Mouse (Mus musculus): ENCODE results near the gene Gpr158. TPM values are rescaled to one million over a fixed set of nuclear protein-coding genes. Genes with fewer than 3 reads are reported as not detected.
A peak's percentile ranks its signal among the peaks of the same experiment; 100 is the strongest.
"Not testable (repeated sequence)": the region's sequence is repeated elsewhere in the genome, so short reads cannot be mapped to it uniquely, and the experiment has no call there.

Gene Gpr158
- polyA plus RNA-seq, 1 experiment from 2014 or later, result 3.6 TPM

DNA sequence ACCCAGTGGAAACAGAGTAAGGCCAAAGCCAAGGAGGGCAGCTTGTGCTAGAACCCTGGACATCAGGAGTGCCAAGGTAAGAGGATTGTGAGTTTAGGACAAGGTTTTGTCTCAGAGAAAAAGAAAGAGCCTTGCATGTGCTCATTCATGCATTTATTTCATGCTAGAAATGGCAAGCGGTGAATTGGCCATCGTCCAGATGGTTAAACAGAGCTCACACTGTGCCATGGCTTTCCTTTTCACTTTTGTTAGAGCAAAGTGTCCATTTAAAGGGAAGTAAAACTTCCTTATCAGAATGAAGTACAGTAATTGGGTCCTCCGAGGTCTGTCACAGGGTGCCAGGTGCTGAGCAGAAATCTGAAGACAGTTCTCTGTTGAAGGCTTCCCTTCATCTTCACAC lies 38.3 kb downstream of the Gpr158 start:
- Histone ChIP-seq H3K4me2 (ENCODE audit: low read length) (no peak overlapping the region), H3K27ac (ENCODE audit: low read depth, low read length) (no peak overlapping the region), H3K27me3 (replicated peaks; ENCODE audit: control insufficient read depth, insufficient read depth, low read length) (no peaks in the 10 kb centered on the region), H3K4me3 (ENCODE audit: low read length) (no peak overlapping the region), H3K4me1 (ENCODE audit: control insufficient read depth, insufficient read depth, low read depth, low read length) (no peaks in the 10 kb centered on the region), H3K36me3 (ENCODE audit: control insufficient read depth, insufficient read depth, low read length) (no peaks in the 10 kb centered on the region), H3K9me3 (ENCODE audit: control insufficient read depth, low read length) (no peaks in the 10 kb centered on the region), H3K9ac (ENCODE audit: low read depth, low read length) (no peak overlapping the region)
- no peak for ATAC-seq
- 44% methylated on average over 3 of the region's 3 CpGs for WGBS

DNA sequence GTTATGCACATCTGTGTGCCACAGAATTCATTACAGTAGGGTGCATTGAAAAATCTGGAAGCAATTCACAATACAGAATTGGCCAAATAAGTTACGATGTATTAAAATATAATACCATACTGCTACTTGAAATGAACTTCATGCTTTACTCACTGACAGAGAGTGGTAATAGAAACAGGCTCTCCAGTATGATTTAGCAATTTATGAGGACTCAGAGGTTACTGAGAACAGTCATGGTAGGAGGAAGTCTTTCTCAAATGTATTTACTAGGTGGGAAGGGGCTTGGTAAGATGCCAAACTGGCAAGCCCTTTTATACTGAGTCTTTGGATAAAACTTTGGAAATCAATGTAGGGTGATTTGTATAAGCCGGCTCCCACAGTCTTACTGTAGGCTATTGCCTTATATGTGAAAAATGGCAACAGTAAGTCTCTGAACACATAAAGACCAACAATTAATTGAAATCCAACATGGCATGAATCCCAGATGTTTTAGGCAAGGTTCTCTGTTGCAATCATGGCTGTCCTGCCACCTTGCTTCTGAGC lies 40.2 kb downstream of the Gpr158 start:
- no peaks in the 10 kb centered on the region for H3K36me3 ChIP-seq (ENCODE audit: control insufficient read depth, insufficient read depth, low read length)
- H3K4me3 ChIP-seq (ENCODE audit: low read length), result no peak overlapping the region
- no peak overlapping the region for H3K4me2 ChIP-seq (ENCODE audit: low read length)
- ATAC-seq, result no peak
- H3K27me3 ChIP-seq (replicated peaks; ENCODE audit: control insufficient read depth, insufficient read depth, low read length), result no peaks in the 10 kb centered on the region
- H3K9me3 ChIP-seq (ENCODE audit: control insufficient read depth, low read length), result no peaks in the 10 kb centered on the region
- WGBS, result 78% methylated on average over 2 of the region's 2 CpGs
- H3K4me1 ChIP-seq (ENCODE audit: control insufficient read depth, insufficient read depth, low read depth, low read length), result no peaks in the 10 kb centered on the region
- no peak overlapping the region for H3K27ac ChIP-seq (ENCODE audit: low read depth, low read length)
- H3K9ac ChIP-seq (ENCODE audit: low read depth, low read length), result no peak overlapping the region

DNA sequence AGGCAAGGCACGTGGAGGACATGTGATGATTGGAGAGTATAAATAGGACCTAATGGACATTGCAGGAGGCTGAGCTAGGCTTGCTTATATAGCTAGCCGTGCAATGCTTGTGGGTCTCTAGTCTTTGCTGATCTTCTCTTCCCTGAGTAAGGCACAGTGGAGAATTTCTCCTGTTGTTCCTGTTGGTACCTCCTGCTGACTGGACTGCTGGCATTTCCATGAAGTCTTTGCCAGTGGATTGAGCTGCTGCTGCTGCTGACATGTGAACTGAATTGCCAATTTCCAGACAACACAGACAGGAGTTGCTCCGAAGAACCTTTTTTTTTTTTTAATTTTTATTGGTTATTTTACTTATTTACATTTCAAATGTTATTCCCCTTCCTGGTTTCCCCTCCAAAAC lies 41.5 kb downstream of the Gpr158 start:
- WGBS, result 76% methylated on average over 3 of the region's 3 CpGs
- ATAC-seq, result no peak

DNA sequence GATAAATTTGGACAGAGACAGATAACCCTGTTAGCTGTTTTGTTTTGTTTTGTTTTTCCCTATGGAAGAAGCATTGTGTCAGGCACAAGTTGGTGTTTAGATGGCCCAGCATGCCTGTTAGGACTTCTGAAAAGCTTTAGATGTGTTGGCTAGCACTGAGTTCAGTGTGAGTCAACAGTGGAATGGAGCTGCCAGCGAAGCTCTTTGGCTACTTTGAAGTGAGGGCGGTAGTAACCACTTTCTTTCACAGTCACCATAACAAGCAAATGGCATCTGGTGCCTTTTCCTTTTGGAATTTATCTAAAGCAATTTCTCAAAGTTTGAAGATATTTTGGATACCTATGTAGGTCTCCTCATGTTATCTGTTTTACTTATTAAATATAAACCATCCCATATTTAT lies 62.9 kb downstream of the Gpr158 start:
- H3K9me3 ChIP-seq (ENCODE audit: control insufficient read depth, low read length), result no peaks in the 10 kb centered on the region
- no peaks in the 10 kb centered on the region for H3K4me1 ChIP-seq (ENCODE audit: control insufficient read depth, insufficient read depth, low read depth, low read length)
- no peak overlapping the region for H3K4me2 ChIP-seq (ENCODE audit: low read length)
- H3K9ac ChIP-seq (ENCODE audit: low read depth, low read length), result no peak overlapping the region
- no peaks in the 10 kb centered on the region for H3K27me3 ChIP-seq (replicated peaks; ENCODE audit: control insufficient read depth, insufficient read depth, low read length)
- 80% methylated on average over 2 of the region's 2 CpGs for WGBS
- no peak for ATAC-seq
- H3K27ac ChIP-seq (ENCODE audit: low read depth, low read length), result no peak overlapping the region
- H3K4me3 ChIP-seq (ENCODE audit: low read length), result no peak overlapping the region
- H3K36me3 ChIP-seq (ENCODE audit: control insufficient read depth, insufficient read depth, low read length), result no peaks in the 10 kb centered on the region

More for the DNA sequence above, 41.5 kb downstream of the Gpr158 start:
- Histone ChIP-seq H3K4me2 (ENCODE audit: low read length) (no peak overlapping the region), H3K9ac (ENCODE audit: low read depth, low read length) (no peak overlapping the region), H3K9me3 (ENCODE audit: control insufficient read depth, low read length) (no peaks in the 10 kb centered on the region), H3K4me3 (ENCODE audit: low read length) (no peak overlapping the region), H3K27ac (ENCODE audit: low read depth, low read length) (no peak overlapping the region), H3K27me3 (replicated peaks; ENCODE audit: control insufficient read depth, insufficient read depth, low read length) (no peaks in the 10 kb centered on the region), H3K4me1 (ENCODE audit: control insufficient read depth, insufficient read depth, low read depth, low read length) (no peaks in the 10 kb centered on the region), H3K36me3 (ENCODE audit: control insufficient read depth, insufficient read depth, low read length) (no peaks in the 10 kb centered on the region)

DNA sequence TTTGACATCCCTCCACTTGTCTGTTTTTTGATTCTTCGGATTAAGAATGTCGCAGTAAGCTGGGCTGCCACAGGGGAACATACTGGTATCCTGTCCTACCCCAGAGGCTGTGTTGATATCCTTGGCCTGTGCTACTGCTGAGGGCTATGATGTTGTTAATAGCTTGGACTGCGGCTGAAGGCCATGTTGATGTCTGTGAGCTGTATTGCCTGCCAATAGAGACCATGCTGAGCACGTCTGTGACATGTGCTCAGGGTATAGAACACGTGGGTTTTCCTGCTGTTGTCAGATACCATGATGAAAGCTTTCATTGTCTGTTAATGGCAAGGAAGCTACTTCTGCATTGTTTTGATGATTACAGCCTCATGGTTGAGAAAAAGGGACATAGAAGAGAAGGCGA lies 63.8 kb downstream of the Gpr158 start:
- no peak for ATAC-seq
- Histone ChIP-seq H3K4me1 (ENCODE audit: control insufficient read depth, insufficient read depth, low read depth, low read length) (no peaks in the 10 kb centered on the region), H3K9me3 (ENCODE audit: control insufficient read depth, low read length) (no peaks in the 10 kb centered on the region), H3K4me2 (ENCODE audit: low read length) (no peak overlapping the region), H3K4me3 (ENCODE audit: low read length) (no peak overlapping the region), H3K27ac (ENCODE audit: low read depth, low read length) (no peak overlapping the region), H3K36me3 (ENCODE audit: control insufficient read depth, insufficient read depth, low read length) (no peaks in the 10 kb centered on the region), H3K9ac (ENCODE audit: low read depth, low read length) (no peak overlapping the region), H3K27me3 (replicated peaks; ENCODE audit: control insufficient read depth, insufficient read depth, low read length) (no peaks in the 10 kb centered on the region)
- 60% methylated on average over 6 of the region's 6 CpGs for WGBS

DNA sequence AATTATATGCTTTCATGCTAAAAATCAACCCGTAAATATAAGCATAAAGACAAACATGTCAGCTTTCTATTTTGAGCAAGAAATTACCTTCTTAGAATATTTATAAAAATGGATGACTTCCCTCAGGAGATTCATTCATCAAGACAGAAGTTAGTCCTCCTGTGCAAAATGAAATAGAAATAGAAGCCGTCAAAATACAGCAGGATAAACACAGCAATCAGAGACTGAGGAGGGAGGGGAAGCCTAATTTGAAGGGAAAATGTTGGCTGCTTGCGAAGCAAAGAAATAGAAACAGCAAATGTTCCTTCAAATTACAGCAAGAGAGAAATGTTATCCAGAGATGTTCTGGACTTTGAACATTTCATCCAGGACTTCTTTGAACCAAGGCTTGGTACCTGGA lies 72.3 kb downstream of the Gpr158 start:
- Histone ChIP-seq H3K9me3 (ENCODE audit: control insufficient read depth, low read length) (no peaks in the 10 kb centered on the region), H3K27me3 (replicated peaks; ENCODE audit: control insufficient read depth, insufficient read depth, low read length) (no peaks in the 10 kb centered on the region), H3K36me3 (ENCODE audit: control insufficient read depth, insufficient read depth, low read length) (no peaks in the 10 kb centered on the region), H3K9ac (ENCODE audit: low read depth, low read length) (no peak overlapping the region), H3K27ac (ENCODE audit: low read depth, low read length) (no peak overlapping the region), H3K4me3 (ENCODE audit: low read length) (no peak overlapping the region), H3K4me2 (ENCODE audit: low read length) (no peak overlapping the region), H3K4me1 (ENCODE audit: control insufficient read depth, insufficient read depth, low read depth, low read length) (no peaks in the 10 kb centered on the region)
- ATAC-seq, result no peak
- 83% methylated on average over 3 of the region's 3 CpGs for whole genome bisulfite sequencing

DNA sequence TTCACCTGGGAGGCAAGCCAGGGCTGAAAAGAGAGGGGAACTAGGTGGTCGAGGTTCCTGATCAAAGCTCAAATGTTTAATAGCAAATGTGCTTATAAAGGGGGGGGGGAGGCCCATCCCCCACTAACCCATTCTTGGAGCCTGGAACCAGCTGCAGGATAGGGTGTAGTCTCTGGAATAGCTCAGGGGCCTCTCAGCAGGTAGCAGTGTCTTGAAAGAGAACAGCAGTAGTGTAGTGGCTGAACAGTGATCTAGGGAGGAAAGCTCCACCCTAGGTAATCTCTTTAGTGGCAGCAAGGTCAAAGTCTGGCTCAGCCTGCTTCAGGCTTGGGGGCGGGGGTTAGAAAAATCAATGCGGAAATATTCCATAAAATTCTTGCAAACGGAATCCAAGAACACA lies 93.3 kb downstream of the Gpr158 start:
- not testable (repeated sequence) for ATAC-seq

DNA sequence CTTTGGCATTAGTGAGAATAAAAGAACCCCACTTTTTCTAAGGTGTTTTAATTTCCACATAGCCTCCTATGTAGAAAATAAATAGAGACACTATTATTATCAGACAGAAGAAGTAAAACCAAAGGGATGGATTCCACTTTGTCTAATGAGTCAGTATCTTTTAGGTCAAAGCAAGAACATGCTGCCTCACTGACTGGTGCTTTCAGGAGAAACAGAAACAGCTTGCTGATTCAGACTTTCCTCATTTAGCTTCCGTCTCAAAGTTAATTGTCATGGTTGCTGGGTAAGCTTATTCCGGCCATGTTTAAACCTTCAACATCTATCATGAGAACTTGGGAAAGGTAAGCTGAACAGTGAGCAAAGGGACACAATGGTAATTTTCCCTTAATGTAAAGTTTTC lies 107.6 kb downstream of the Gpr158 start:
- no peak overlapping the region for H3K27ac ChIP-seq (ENCODE audit: low read depth, low read length)
- ATAC-seq, result no peak
- 95% methylated on average over 2 of the region's 2 CpGs for WGBS
- no peaks in the 10 kb centered on the region for H3K4me1 ChIP-seq (ENCODE audit: control insufficient read depth, insufficient read depth, low read depth, low read length)
- H3K27me3 ChIP-seq (replicated peaks; ENCODE audit: control insufficient read depth, insufficient read depth, low read length), result no peaks in the 10 kb centered on the region
- no peak overlapping the region for H3K9ac ChIP-seq (ENCODE audit: low read depth, low read length)
- H3K36me3 ChIP-seq (ENCODE audit: control insufficient read depth, insufficient read depth, low read length), result no peaks in the 10 kb centered on the region
- H3K4me3 ChIP-seq (ENCODE audit: low read length), result no peak overlapping the region
- no peaks in the 10 kb centered on the region for H3K9me3 ChIP-seq (ENCODE audit: control insufficient read depth, low read length)
- no peak overlapping the region for H3K4me2 ChIP-seq (ENCODE audit: low read length)

More for the DNA sequence above, 93.3 kb downstream of the Gpr158 start:
- not testable (repeated sequence) for H3K4me3 ChIP-seq (ENCODE audit: low read length); H3K4me2 ChIP-seq (ENCODE audit: low read length); H3K9ac ChIP-seq (ENCODE audit: low read depth, low read length); H3K9me3 ChIP-seq (ENCODE audit: control insufficient read depth, low read length); H3K27ac ChIP-seq (ENCODE audit: low read depth, low read length); H3K27me3 ChIP-seq (replicated peaks; ENCODE audit: control insufficient read depth, insufficient read depth, low read length); H3K4me1 ChIP-seq (ENCODE audit: control insufficient read depth, insufficient read depth, low read depth, low read length); H3K36me3 ChIP-seq (ENCODE audit: control insufficient read depth, insufficient read depth, low read length)
- WGBS, result 88% methylated on average over 4 of the region's 4 CpGs

DNA sequence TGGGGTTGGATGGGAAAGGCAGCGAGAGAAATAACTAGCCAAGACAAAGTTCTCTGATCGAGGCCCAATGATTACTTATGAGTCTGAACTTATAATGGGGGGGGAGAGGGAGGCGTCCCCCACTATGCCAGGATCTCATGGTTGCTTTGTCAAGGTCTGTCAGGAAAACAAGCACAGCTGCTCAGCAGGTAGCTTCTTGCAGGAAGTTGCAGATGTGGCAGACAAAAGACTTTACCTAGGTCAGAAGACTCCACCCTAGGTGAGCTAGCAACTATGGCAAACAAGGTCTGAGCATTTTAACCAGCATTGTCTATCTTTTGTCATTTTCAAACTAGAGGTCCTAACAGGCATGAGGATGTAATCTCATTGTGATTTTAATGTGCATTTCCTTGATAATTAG lies 129.5 kb downstream of the Gpr158 start:
- no peaks in the 10 kb centered on the region for H3K27me3 ChIP-seq (replicated peaks; ENCODE audit: control insufficient read depth, insufficient read depth, low read length)
- no peaks in the 10 kb centered on the region for H3K9me3 ChIP-seq (ENCODE audit: control insufficient read depth, low read length)
- no peak overlapping the region for H3K4me3 ChIP-seq (ENCODE audit: low read length)
- no peaks in the 10 kb centered on the region for H3K36me3 ChIP-seq (ENCODE audit: control insufficient read depth, insufficient read depth, low read length)
- ATAC-seq, result no peak
- 86% methylated on average over 3 of the region's 3 CpGs for WGBS
- H3K4me1 ChIP-seq (ENCODE audit: control insufficient read depth, insufficient read depth, low read depth, low read length), result no peaks in the 10 kb centered on the region; the same call in 1 of the 2 replicates
- no peak overlapping the region for H3K9ac ChIP-seq (ENCODE audit: low read depth, low read length)
- H3K4me2 ChIP-seq (ENCODE audit: low read length), result no peak overlapping the region
- no peak overlapping the region for H3K27ac ChIP-seq (ENCODE audit: low read depth, low read length)

DNA sequence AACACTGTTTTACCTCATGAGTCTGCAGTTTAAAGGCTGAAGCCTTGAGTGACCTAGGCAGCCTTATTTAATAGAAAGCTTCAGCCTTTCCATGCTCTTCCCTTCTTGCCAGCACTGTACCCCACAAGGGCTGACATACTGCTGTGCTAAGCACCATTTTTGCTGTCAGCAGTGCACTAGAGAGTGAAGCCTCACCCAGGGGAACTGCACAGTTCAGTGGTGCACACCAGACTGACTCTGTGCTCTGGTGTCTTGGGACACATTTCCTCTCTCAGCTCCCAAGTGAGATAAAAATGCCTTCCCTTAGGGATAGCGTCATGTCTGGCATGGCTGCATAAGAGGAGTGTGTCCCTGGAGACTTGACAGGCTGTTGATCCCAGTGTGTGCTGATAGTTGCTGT lies 130.6 kb downstream of the Gpr158 start:
- no peak overlapping the region for H3K4me3 ChIP-seq (ENCODE audit: low read length)
- no peak overlapping the region for H3K27ac ChIP-seq (ENCODE audit: low read depth, low read length)
- peak; percentile 67 for ATAC-seq
- no peaks in the 10 kb centered on the region; the same call in 1 of the 2 replicates for H3K4me1 ChIP-seq (ENCODE audit: control insufficient read depth, insufficient read depth, low read depth, low read length)
- no peak overlapping the region for H3K9ac ChIP-seq (ENCODE audit: low read depth, low read length)
- WGBS, result 75% methylated on average over 1 of the region's 1 CpGs
- no peaks in the 10 kb centered on the region for H3K9me3 ChIP-seq (ENCODE audit: control insufficient read depth, low read length)
- no peaks in the 10 kb centered on the region for H3K36me3 ChIP-seq (ENCODE audit: control insufficient read depth, insufficient read depth, low read length)
- H3K4me2 ChIP-seq (ENCODE audit: low read length), result no peak overlapping the region
- no peaks in the 10 kb centered on the region for H3K27me3 ChIP-seq (replicated peaks; ENCODE audit: control insufficient read depth, insufficient read depth, low read length)

Measured in hindbrain, embryonic 16.5 days (tissue).